Mouse (Mus musculus): ENCODE results near the gene Ppbp. TPM values are rescaled to one million over a fixed set of nuclear protein-coding genes. Genes with fewer than 3 reads are reported as not detected.

Ppbp gene
- 0.56 and 0.64 TPM in 2 replicates for total RNA-seq (2015)
- total RNA-seq (2017) = 0.26 TPM in 1 of 2 replicates, not detected in the other

GRCm38 (mm10) chr5:90768218-90768617 is at the start of gene Ppbp:
Ppbp (plus strand) TSS chr5:90768518.
- ATAC-seq (ENCODE audit: poor library complexity, severe bottlenecking) = no peak

GRCm38 (mm10) chr5:90722656-90723055 is 45.7 kb upstream of the Ppbp start:
- ATAC-seq (ENCODE audit: poor library complexity, severe bottlenecking) = no peak

GRCm38 (mm10) chr5:90728254-90728653 is 40.1 kb upstream of the Ppbp start:
- ATAC-seq (ENCODE audit: poor library complexity, severe bottlenecking) = no peak

- no peak for ATAC-seq (ENCODE audit: poor library complexity, severe bottlenecking)
Observed at GRCm38 (mm10) chr5:90731480-90731879, 36.8 kb upstream of the Ppbp start.

- peak; percentile 99 for ATAC-seq (ENCODE audit: poor library complexity, severe bottlenecking)
Observed at GRCm38 (mm10) chr5:90742029-90742428, 26.3 kb upstream of the Ppbp start.

GRCm38 (mm10) chr5:90753934-90754333 is 14.4 kb upstream of the Ppbp start:
- ATAC-seq (ENCODE audit: poor library complexity, severe bottlenecking) = no peak

GRCm38 (mm10) chr5:90758020-90758605 is 10.2 kb upstream of the Ppbp start:
- no peak for ATAC-seq (ENCODE audit: poor library complexity, severe bottlenecking)

- ATAC-seq (ENCODE audit: poor library complexity, severe bottlenecking) = peak; percentile 36; the same call in 1 of the 2 replicates
Observed at GRCm38 (mm10) chr5:90759077-90760065, 8.9 kb upstream of the Ppbp start, which contains the start of gene Cxcl5. Cxcl5 (plus strand) TSS chr5:90759360.

- ATAC-seq (ENCODE audit: poor library complexity, severe bottlenecking) = no peak
Observed at GRCm38 (mm10) chr5:90760303-90760702, 8.0 kb upstream of the Ppbp start.

- peak; percentile 58; the same call in 1 of the 2 replicates for ATAC-seq (ENCODE audit: poor library complexity, severe bottlenecking)
Observed at GRCm38 (mm10) chr5:90760844-90761243, 7.5 kb upstream of the Ppbp start.

- no peak for ATAC-seq (ENCODE audit: poor library complexity, severe bottlenecking)
Observed at GRCm38 (mm10) chr5:90761834-90762233, 6.5 kb upstream of the Ppbp start.

- ATAC-seq (ENCODE audit: poor library complexity, severe bottlenecking) = no peak
Observed at GRCm38 (mm10) chr5:90763912-90764665, 4.2 kb upstream of the Ppbp start.

- ATAC-seq (ENCODE audit: poor library complexity, severe bottlenecking) = no peak
Observed at GRCm38 (mm10) chr5:90765821-90766606, 2.3 kb upstream of the Ppbp start.

- ATAC-seq (ENCODE audit: poor library complexity, severe bottlenecking) = peak; percentile 57
Observed at GRCm38 (mm10) chr5:90771369-90771768, 3.1 kb downstream of the Ppbp start.

GRCm38 (mm10) chr5:90771880-90772653 is 3.7 kb downstream of the Ppbp start, which contains the start of gene Pf4:
Pf4 (plus strand) TSS chr5:90772435.
- ATAC-seq (ENCODE audit: poor library complexity, severe bottlenecking) = peak; percentile 46

- peak; percentile 45 for ATAC-seq (ENCODE audit: poor library complexity, severe bottlenecking)
Observed at GRCm38 (mm10) chr5:90775562-90775961, 7.2 kb downstream of the Ppbp start.

GRCm38 (mm10) chr5:90777621-90778020 is 9.3 kb downstream of the Ppbp start:
- no peak for ATAC-seq (ENCODE audit: poor library complexity, severe bottlenecking)

GRCm38 (mm10) chr5:90778856-90779255 is 10.5 kb downstream of the Ppbp start:
- no peak for ATAC-seq (ENCODE audit: poor library complexity, severe bottlenecking)

- ATAC-seq (ENCODE audit: poor library complexity, severe bottlenecking) = peak; percentile 38
Observed at GRCm38 (mm10) chr5:90783697-90784096, 15.4 kb downstream of the Ppbp start.

All from megakaryocyte, adult 5-6 weeks (primary cell).